Mouse (Mus musculus): ENCODE measurements around the gene F2. TPM values are rescaled to one million over a fixed set of nuclear protein-coding genes. Genes with fewer than 3 reads are reported as not detected.
"Not testable (repeated sequence)": the region's sequence is repeated elsewhere in the genome, so short reads cannot be mapped to it uniquely, and the experiment has no call there.

The F2 gene
- polyA plus RNA-seq, 1 experiment from 2014 or later = 8.7 TPM

- H3K4me1 ChIP-seq (ENCODE audit: control insufficient read depth, insufficient read depth, low read length); H3K9ac ChIP-seq (ENCODE audit: low read depth, low read length); ATAC-seq; H3K27ac ChIP-seq (ENCODE audit: low read length); H3K27me3 ChIP-seq (replicated peaks; ENCODE audit: control insufficient read depth, insufficient read depth, low read length); H3K9me3 ChIP-seq (ENCODE audit: control insufficient read depth, low read length); H3K4me3 ChIP-seq (ENCODE audit: low read length); H3K4me2 ChIP-seq (ENCODE audit: low read depth, low read length): not testable (repeated sequence)
- 94% methylated on average over 7 of the region's 7 CpGs for WGBS
- peaks cover 18% of the 10 kb centered on the region for H3K36me3 ChIP-seq (ENCODE audit: control insufficient read depth, insufficient read depth, low read length)
These were observed 12.8 kb downstream of the F2 start for GRCm38 (mm10) chr2:91623366-91623765.

GRCm38 (mm10) chr2:91622356-91622755 is 13.9 kb downstream of the F2 start:
- no peaks in the 10 kb centered on the region for H3K9me3 ChIP-seq (ENCODE audit: control insufficient read depth, low read length)
- no peak for ATAC-seq
- no peak overlapping the region for H3K27ac ChIP-seq (ENCODE audit: low read length)
- H3K4me1 ChIP-seq (ENCODE audit: control insufficient read depth, insufficient read depth, low read length) = no peaks in the 10 kb centered on the region
- H3K4me2 ChIP-seq (ENCODE audit: low read depth, low read length) = no peak overlapping the region
- 90% methylated on average over 5 of the region's 5 CpGs for WGBS
- no peak overlapping the region for H3K9ac ChIP-seq (ENCODE audit: low read depth, low read length)
- no peak overlapping the region for H3K4me3 ChIP-seq (ENCODE audit: low read length)
- peaks cover 18% of the 10 kb centered on the region for H3K36me3 ChIP-seq (ENCODE audit: control insufficient read depth, insufficient read depth, low read length)
- no peaks in the 10 kb centered on the region for H3K27me3 ChIP-seq (replicated peaks; ENCODE audit: control insufficient read depth, insufficient read depth, low read length)

DNA sequence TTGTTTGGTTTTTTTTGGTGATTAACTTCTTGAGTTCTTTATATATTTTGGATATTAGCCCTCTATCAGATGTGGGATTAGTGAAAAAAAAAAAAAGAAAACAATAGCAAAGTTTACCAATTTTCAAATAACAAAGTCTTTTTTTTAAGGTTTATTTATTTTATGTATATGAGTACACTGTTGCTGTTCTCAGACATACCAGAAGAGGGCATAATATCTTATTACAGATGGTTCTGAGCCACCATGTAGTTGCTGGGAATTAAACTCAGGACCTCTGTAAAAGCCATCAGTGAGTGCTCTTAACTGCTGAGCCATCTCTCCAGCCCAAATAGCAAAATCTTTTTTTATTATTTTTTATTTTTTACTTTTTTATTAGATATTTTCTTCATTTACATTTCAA is 26.8 kb downstream of the F2 start:
- ATAC-seq; H3K4me3 ChIP-seq (ENCODE audit: low read length); H3K27me3 ChIP-seq (replicated peaks; ENCODE audit: control insufficient read depth, insufficient read depth, low read length); H3K4me2 ChIP-seq (ENCODE audit: low read depth, low read length); H3K9me3 ChIP-seq (ENCODE audit: control insufficient read depth, low read length); H3K27ac ChIP-seq (ENCODE audit: low read length); H3K9ac ChIP-seq (ENCODE audit: low read depth, low read length); H3K4me1 ChIP-seq (ENCODE audit: control insufficient read depth, insufficient read depth, low read length): not testable (repeated sequence)
- peaks cover 13% of the 10 kb centered on the region for H3K36me3 ChIP-seq (ENCODE audit: control insufficient read depth, insufficient read depth, low read length)

DNA sequence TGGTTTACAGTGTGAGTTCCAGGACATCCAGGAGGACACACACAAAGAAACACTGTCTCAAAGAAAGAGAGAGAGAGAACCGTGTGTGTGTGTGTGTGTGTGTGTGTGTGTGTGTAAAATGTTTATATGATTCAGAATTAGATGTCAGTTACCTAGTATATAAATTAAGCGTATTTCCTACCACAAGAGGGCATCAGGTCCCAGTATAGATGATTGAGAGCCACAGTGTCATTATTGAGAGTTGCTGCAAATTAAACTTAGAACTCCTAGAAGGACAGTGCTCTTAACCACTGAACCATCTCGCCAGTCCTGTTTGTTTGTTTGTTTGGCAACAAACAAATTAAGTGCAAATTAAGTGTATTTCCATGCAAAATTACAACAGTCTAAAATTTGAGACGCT is 33.8 kb downstream of the F2 start:
- ATAC-seq = no peak
- no peak overlapping the region for H3K4me2 ChIP-seq (ENCODE audit: low read depth, low read length)
- H3K27me3 ChIP-seq (replicated peaks; ENCODE audit: control insufficient read depth, insufficient read depth, low read length) = no peaks in the 10 kb centered on the region
- H3K9ac ChIP-seq (ENCODE audit: low read depth, low read length) = no peak overlapping the region
- H3K4me1 ChIP-seq (ENCODE audit: control insufficient read depth, insufficient read depth, low read length) = no peaks in the 10 kb centered on the region
- WGBS = 89% methylated on average over 4 of the region's 4 CpGs
- no peaks in the 10 kb centered on the region for H3K9me3 ChIP-seq (ENCODE audit: control insufficient read depth, low read length)
- peaks cover 16% of the 10 kb centered on the region for H3K36me3 ChIP-seq (ENCODE audit: control insufficient read depth, insufficient read depth, low read length)
- no peak overlapping the region for H3K4me3 ChIP-seq (ENCODE audit: low read length)
- H3K27ac ChIP-seq (ENCODE audit: low read length) = no peak overlapping the region

GRCm38 (mm10) chr2:91600475-91600874 is 35.7 kb downstream of the F2 start:
- no peak for ATAC-seq
- H3K36me3 ChIP-seq (ENCODE audit: control insufficient read depth, insufficient read depth, low read length) = peaks cover 17% of the 10 kb centered on the region
- 96% methylated on average over 4 of the region's 4 CpGs for WGBS

GRCm38 (mm10) chr2:91586242-91586641 is 50.0 kb downstream of the F2 start:
- peaks cover 9% of the 10 kb centered on the region; the same call in 1 of the 2 replicates for H3K36me3 ChIP-seq (ENCODE audit: control insufficient read depth, insufficient read depth, low read length)
- no peaks in the 10 kb centered on the region for H3K4me1 ChIP-seq (ENCODE audit: control insufficient read depth, insufficient read depth, low read length)
- no peaks in the 10 kb centered on the region for H3K9me3 ChIP-seq (ENCODE audit: control insufficient read depth, low read length)
- 94% methylated on average over 1 of the region's 1 CpGs for WGBS
- no peaks in the 10 kb centered on the region for H3K27me3 ChIP-seq (replicated peaks; ENCODE audit: control insufficient read depth, insufficient read depth, low read length)
- no peak for ATAC-seq
- H3K4me2 ChIP-seq (ENCODE audit: low read depth, low read length) = no peak overlapping the region
- no peak overlapping the region for H3K4me3 ChIP-seq (ENCODE audit: low read length)
- H3K9ac ChIP-seq (ENCODE audit: low read depth, low read length) = no peak overlapping the region
- H3K27ac ChIP-seq (ENCODE audit: low read length) = no peak overlapping the region

More at GRCm38 (mm10) chr2:91600475-91600874, 35.7 kb downstream of the F2 start:
- H3K4me3 ChIP-seq (ENCODE audit: low read length) = no peak overlapping the region
- no peaks in the 10 kb centered on the region for H3K27me3 ChIP-seq (replicated peaks; ENCODE audit: control insufficient read depth, insufficient read depth, low read length)
- no peak overlapping the region for H3K27ac ChIP-seq (ENCODE audit: low read length)
- H3K9ac ChIP-seq (ENCODE audit: low read depth, low read length) = no peak overlapping the region
- H3K4me1 ChIP-seq (ENCODE audit: control insufficient read depth, insufficient read depth, low read length) = no peaks in the 10 kb centered on the region
- no peaks in the 10 kb centered on the region for H3K9me3 ChIP-seq (ENCODE audit: control insufficient read depth, low read length)
- no peak overlapping the region for H3K4me2 ChIP-seq (ENCODE audit: low read depth, low read length)

- no peak for ATAC-seq
- Histone ChIP-seq H3K4me2 (ENCODE audit: low read depth, low read length) (no peak overlapping the region), H3K27me3 (replicated peaks; ENCODE audit: control insufficient read depth, insufficient read depth, low read length) (no peaks in the 10 kb centered on the region), H3K36me3 (ENCODE audit: control insufficient read depth, insufficient read depth, low read length) (peaks cover 9% of the 10 kb centered on the region; the same call in 1 of the 2 replicates), H3K27ac (ENCODE audit: low read length) (no peak overlapping the region), H3K4me1 (ENCODE audit: control insufficient read depth, insufficient read depth, low read length) (no peaks in the 10 kb centered on the region), H3K4me3 (ENCODE audit: low read length) (no peak overlapping the region), H3K9me3 (ENCODE audit: control insufficient read depth, low read length) (no peaks in the 10 kb centered on the region), H3K9ac (ENCODE audit: low read depth, low read length) (no peak overlapping the region)
- WGBS = 91% methylated on average over 1 of the region's 1 CpGs
These were observed 55.3 kb downstream of the F2 start for GRCm38 (mm10) chr2:91580894-91581293.

Other genes starting within 250 kb of the F2 start
- gene 1110051M20Rik, start 191.7 kb downstream of the F2 start, polyA plus RNA-seq (2015; fragmentation: Nextera tagmentation; extraction: Ambion mirVana) = 34.6 and 36.0 TPM in 2 replicates
- gene Lrp4, start 178.9 kb downstream of the F2 start, polyA plus RNA-seq (2015; fragmentation: Nextera tagmentation; extraction: Ambion mirVana) = 8.2 and 8.3 TPM in 2 replicates
- 40.0 and 48.2 TPM in 2 replicates for gene Ckap5, start 109.7 kb downstream of the F2 start, polyA plus RNA-seq (2015; fragmentation: Nextera tagmentation; extraction: Ambion mirVana)
- gene Zfp408, start 13.4 kb upstream of the F2 start, polyA plus RNA-seq (2015; fragmentation: Nextera tagmentation; extraction: Ambion mirVana) = 7.9 and 9.2 TPM in 2 replicates
- 157 and 173 TPM in 2 replicates for gene Arhgap1, start 13.4 kb upstream of the F2 start, polyA plus RNA-seq (2015; fragmentation: Nextera tagmentation; extraction: Ambion mirVana)
- 22.9 and 25.8 TPM in 2 replicates for gene Atg13, start 74.2 kb upstream of the F2 start, polyA plus RNA-seq (2015; fragmentation: Nextera tagmentation; extraction: Ambion mirVana)
- 14.8 and 17.1 TPM in 2 replicates for gene Harbi1, start 74.4 kb upstream of the F2 start, polyA plus RNA-seq (2015; fragmentation: Nextera tagmentation; extraction: Ambion mirVana)
- gene Ambra1, start 93.7 kb upstream of the F2 start, polyA plus RNA-seq (2015; fragmentation: Nextera tagmentation; extraction: Ambion mirVana) = 11.8 and 12.8 TPM in 2 replicates

Measured in intestine, embryonic 16.5 days (tissue).